Mouse (Mus musculus) neural tube, embryonic 13.5 days (tissue): ENCODE data around the gene Emc3. TPM values are rescaled to one million over a fixed set of nuclear protein-coding genes. Genes with fewer than 3 reads are reported as not detected.

Source experiments
- ATAC-seq: fragments of 200-750 bp; cut with Nextera tagmentation; 2 replicates; pipeline ENCODE4 v1.8.0; 2017; ENCODE audit warnings: low read depth, mild to moderate bottlenecking, moderate TSS enrichment, moderate library complexity
- H3K27ac ChIP-seq: fragments of 300-500 bp; sonication (generic); replicated peaks from 2 replicates; pipeline ENCODE4 v1.5.1; 2015; ENCODE audit warnings: moderate library complexity, mild to moderate bottlenecking, inconsistent platforms
- H3K27me3 ChIP-seq: fragments of 300-500 bp; sonication (generic); 2 replicates; pipeline ENCODE4 v1.6.1; 2015; ENCODE audit warnings: mild to moderate bottlenecking, inconsistent platforms
- H3K36me3 ChIP-seq: fragments of 300-500 bp; sonication (generic); 2 replicates; pipeline ENCODE4 v1.6.1; 2015; ENCODE audit warnings: mild to moderate bottlenecking, inconsistent platforms
- H3K4me1 ChIP-seq: fragments of 300-500 bp; sonication (generic); replicated peaks from 2 replicates; pipeline ENCODE4 v1.6.1; 2015; ENCODE audit warnings: inconsistent platforms
- H3K4me2 ChIP-seq: fragments of 300-500 bp; sonication (generic); 2 replicates; pipeline ENCODE4 v1.6.1; 2015; ENCODE audit warnings: inconsistent platforms, mild to moderate bottlenecking, moderate library complexity
- H3K4me3 ChIP-seq: fragments of 300-500 bp; sonication (generic); 2 replicates; pipeline ENCODE4 v1.5.1; 2015; ENCODE audit warnings: mild to moderate bottlenecking, inconsistent platforms
- H3K9ac ChIP-seq: fragments of 300-500 bp; sonication (generic); 2 replicates; pipeline ENCODE4 v1.6.1; 2015; ENCODE audit warnings: moderate library complexity, mild to moderate bottlenecking, inconsistent platforms
- H3K9me3 ChIP-seq: fragments of 300-500 bp; sonication (generic); 2 replicates; pipeline ENCODE4 v1.6.1; 2016; ENCODE audit warnings: inconsistent platforms
- WGBS: fragments of 180-500 bp; shearing (Covaris S2); methylation state at CpG from one replicate; pipeline ENCODE4 v1.1.7; 2015; 5-methylcytosine and 5-hydroxymethylcytosine counted together
- polyA plus RNA-seq: library from polyadenylated mRNA; unstranded; fragments of >200 nt; fragmentation: Nextera tagmentation; extraction: Ambion mirVana; gene quantifications from 2 replicates; pipeline ENCODE4 v1.2.1, GENCODE M21; 2015

Emc3 gene
- 103 and 108 TPM in 2 replicates for polyA plus RNA-seq

DNA sequence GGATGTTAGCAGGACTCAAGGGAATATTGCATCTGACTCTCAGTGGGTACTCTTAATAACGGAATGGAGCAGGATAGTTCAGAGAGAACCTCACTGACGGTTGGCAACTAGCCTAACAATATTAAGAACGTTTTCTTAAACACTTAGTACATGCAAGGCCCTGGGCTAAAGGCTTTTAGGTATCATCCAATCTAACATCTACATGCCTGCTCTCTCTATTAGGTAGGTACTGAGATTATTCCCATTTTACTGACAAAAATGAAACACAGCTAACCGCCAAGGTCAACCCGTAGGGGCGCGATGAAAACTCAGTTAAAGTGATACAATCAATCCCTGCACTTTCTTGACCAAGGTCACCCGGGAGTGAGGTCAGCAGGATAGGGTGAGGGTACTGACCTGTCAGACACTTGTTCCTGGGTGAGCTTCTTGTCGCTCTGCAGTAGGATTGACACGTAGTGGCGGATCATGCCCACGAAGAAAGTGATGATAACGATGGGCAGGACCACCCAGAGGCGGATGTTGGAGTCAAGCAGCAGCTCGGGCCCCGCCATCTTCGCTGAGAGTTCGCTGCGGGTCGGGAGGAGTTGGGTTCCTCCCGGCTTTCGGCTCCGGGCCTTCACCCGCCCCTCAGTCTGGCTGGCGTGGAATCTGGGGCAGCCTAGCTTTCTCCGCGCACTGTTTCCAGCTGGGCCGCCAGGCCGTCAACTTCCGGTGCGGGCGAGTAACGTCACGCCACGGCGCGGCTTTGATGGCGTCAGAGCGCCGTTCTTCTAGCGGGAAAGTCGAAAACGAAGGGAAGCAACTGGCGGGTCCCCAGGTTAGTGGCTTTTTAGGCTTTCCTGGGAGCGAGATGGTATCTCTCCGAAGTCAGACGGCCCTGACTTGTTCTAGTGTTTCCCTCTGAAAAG lies at the start of gene Emc3, which contains the start of gene Fancd2:
Gene Emc3 (minus strand): TSS at position 721 of the 908 bp plus-strand sequence.
Gene Fancd2 (plus strand): TSS at position 751 of the 908 bp plus-strand sequence.
- Histone ChIP-seq H3K27ac (peak within 1 kb of the TSS; percentile 73), H3K4me2 (peak within 1 kb of the TSS; percentile 82), H3K4me1 (peaks cover 27% of the 10 kb centered on the region), H3K4me3 (peak within 1 kb of the TSS; percentile 89), H3K9ac (peak within 1 kb of the TSS; percentile 91), H3K9me3 (no peaks in the 10 kb centered on the region), H3K36me3 (0 out of 2 replicates have a peak, but pooled peaks cover 8% of the 10 kb centered on the region), H3K27me3 (no peaks in the 10 kb centered on the region)
- peak; percentile 91 for ATAC-seq
- WGBS: under 1% methylated on average over 47 of the region's 47 CpGs

DNA sequence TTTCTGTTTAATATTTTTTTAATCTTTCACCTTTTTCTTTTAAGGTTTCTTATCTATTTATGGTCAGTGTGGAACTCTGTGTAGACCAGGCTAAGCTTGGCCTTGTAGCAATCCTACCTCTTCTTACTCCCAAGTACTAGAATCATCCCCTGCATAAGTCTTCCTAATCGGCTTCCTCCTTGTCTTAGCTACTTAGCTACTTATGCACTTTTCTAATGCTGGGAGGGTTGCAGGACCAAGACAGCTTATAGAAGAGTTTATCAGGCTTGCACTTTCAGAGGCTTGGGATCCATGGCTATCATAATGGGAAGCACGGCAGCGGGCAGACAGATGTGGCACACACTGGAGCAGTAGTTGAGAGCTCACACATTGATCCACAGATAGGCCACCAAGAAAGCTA lies 47.9 kb upstream of the Emc3 start:
- Histone ChIP-seq H3K4me1 (no peaks in the 10 kb centered on the region), H3K27ac (no peak overlapping the region), H3K4me3 (no peak overlapping the region), H3K36me3 (no peaks in the 10 kb centered on the region), H3K4me2 (no peak overlapping the region), H3K9me3 (no peaks in the 10 kb centered on the region), H3K27me3 (no peaks in the 10 kb centered on the region), H3K9ac (no peak overlapping the region)
- 98% methylated on average over 3 of the region's 3 CpGs for WGBS
- no peak for ATAC-seq

DNA sequence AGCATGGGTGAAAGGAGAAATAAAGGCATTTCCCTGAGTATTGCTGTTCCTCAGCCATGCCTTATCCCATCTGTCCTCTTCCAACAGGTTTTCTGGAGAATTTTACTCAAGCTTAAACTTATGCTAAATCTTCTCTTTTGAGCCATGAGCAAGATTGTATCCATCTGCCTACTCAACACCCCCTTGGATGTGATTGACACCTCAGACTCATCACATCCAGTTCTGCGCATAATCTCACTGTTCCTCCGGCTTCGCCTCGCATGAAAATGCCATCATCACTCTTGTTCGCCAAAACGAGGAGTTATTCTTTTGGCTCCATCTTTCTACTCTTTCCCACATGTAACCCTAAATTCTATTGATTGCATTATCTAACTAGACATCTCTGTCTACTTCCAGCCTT lies 44.6 kb upstream of the Emc3 start:
- no peak overlapping the region for H3K4me2 ChIP-seq
- H3K9ac ChIP-seq: no peak overlapping the region
- no peaks in the 10 kb centered on the region for H3K36me3 ChIP-seq
- H3K27ac ChIP-seq: no peak overlapping the region
- no peaks in the 10 kb centered on the region for H3K27me3 ChIP-seq
- no peak for ATAC-seq
- no peaks in the 10 kb centered on the region for H3K9me3 ChIP-seq
- no peak overlapping the region for H3K4me3 ChIP-seq
- H3K4me1 ChIP-seq: no peaks in the 10 kb centered on the region
- 94% methylated on average over 6 of the region's 6 CpGs for WGBS

DNA sequence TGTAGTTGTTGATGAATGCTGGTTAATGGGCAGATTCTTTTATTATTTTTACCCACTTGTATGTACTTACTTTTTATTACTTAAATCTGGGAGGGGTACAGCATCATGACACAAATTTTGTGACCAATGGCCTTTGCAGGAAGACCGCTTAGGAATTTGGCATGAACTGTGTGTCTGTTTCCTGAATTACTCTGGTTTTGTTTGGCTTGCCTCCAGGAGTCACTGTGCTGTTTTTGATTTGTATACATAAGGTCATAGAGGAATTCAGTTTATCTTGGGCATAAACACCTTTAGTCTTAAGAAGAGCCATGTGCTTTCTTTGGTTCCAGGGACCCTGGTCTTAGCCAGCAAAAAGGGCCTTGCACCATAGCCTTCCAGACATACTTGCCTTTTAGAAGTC lies 33.1 kb upstream of the Emc3 start:
- no peaks in the 10 kb centered on the region for H3K27me3 ChIP-seq
- no peaks in the 10 kb centered on the region for H3K36me3 ChIP-seq
- H3K9ac ChIP-seq: no peak overlapping the region
- 94% methylated on average over 1 of the region's 1 CpGs for WGBS
- no peaks in the 10 kb centered on the region for H3K4me1 ChIP-seq
- no peaks in the 10 kb centered on the region for H3K9me3 ChIP-seq
- H3K4me2 ChIP-seq: no peak overlapping the region
- no peak overlapping the region for H3K27ac ChIP-seq
- ATAC-seq: no peak
- no peak overlapping the region for H3K4me3 ChIP-seq

DNA sequence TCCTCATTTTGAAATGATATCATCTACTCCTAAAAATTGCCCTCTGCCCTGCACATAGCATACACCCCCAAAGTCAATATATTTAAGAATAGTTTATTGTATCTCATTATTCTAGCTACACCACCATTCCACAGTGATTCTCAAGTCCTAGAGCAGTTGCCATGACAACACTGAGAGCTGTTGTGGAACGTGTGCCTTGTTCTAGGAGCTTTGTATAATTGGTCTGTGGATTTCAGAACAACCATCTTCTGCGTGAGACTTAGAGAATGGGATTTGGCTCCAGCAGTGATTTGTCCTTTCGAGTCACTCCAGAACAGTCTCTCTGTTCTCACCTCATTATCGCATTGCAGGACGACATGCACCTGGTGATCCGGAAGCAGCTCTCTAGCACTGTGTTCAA lies 28.3 kb upstream of the Emc3 start:
- Histone ChIP-seq H3K27me3 (no peaks in the 10 kb centered on the region), H3K4me1 (no peaks in the 10 kb centered on the region), H3K4me3 (no peak overlapping the region), H3K9ac (no peak overlapping the region), H3K4me2 (no peak overlapping the region), H3K27ac (no peak overlapping the region), H3K36me3 (no peaks in the 10 kb centered on the region), H3K9me3 (no peaks in the 10 kb centered on the region)
- no peak for ATAC-seq
- 65% methylated on average over 6 of the region's 6 CpGs for WGBS

GRCm38 (mm10) chr6:113543906-113544481 lies 12.5 kb upstream of the Emc3 start:
- 93% methylated on average over 9 of the region's 12 CpGs for WGBS
- no peaks in the 10 kb centered on the region for H3K4me1 ChIP-seq
- no peaks in the 10 kb centered on the region for H3K27me3 ChIP-seq
- H3K9me3 ChIP-seq: no peaks in the 10 kb centered on the region
- no peak overlapping the region for H3K4me2 ChIP-seq
- H3K9ac ChIP-seq: no peak overlapping the region
- no peak overlapping the region for H3K4me3 ChIP-seq
- ATAC-seq: no peak
- no peaks in the 10 kb centered on the region for H3K36me3 ChIP-seq
- no peak overlapping the region for H3K27ac ChIP-seq

- Histone ChIP-seq H3K4me2 (no peak overlapping the region), H3K4me3 (no peak overlapping the region), H3K9me3 (no peaks in the 10 kb centered on the region), H3K27ac (no peak overlapping the region), H3K27me3 (no peaks in the 10 kb centered on the region), H3K4me1 (no peaks in the 10 kb centered on the region), H3K36me3 (no peaks in the 10 kb centered on the region), H3K9ac (no peak overlapping the region)
- no peak for ATAC-seq
- WGBS: 88% methylated on average over 6 of the region's 6 CpGs
Measured at GRCm38 (mm10) chr6:113541610-113542009, 10.2 kb upstream of the Emc3 start.

GRCm38 (mm10) chr6:113534886-113535285 lies 3.4 kb upstream of the Emc3 start:
- no peak overlapping the region for H3K27ac ChIP-seq
- no peak overlapping the region for H3K9ac ChIP-seq
- no peak for ATAC-seq
- 0 out of 2 replicates have a peak, but pooled peaks cover under 1% of the 10 kb centered on the region for H3K36me3 ChIP-seq
- no peaks in the 10 kb centered on the region for H3K27me3 ChIP-seq
- WGBS: 88% methylated on average over 7 of the region's 7 CpGs
- H3K4me1 ChIP-seq: peaks cover 17% of the 10 kb centered on the region
- H3K9me3 ChIP-seq: no peaks in the 10 kb centered on the region
- H3K4me3 ChIP-seq: no peak overlapping the region
- H3K4me2 ChIP-seq: no peak overlapping the region

DNA sequence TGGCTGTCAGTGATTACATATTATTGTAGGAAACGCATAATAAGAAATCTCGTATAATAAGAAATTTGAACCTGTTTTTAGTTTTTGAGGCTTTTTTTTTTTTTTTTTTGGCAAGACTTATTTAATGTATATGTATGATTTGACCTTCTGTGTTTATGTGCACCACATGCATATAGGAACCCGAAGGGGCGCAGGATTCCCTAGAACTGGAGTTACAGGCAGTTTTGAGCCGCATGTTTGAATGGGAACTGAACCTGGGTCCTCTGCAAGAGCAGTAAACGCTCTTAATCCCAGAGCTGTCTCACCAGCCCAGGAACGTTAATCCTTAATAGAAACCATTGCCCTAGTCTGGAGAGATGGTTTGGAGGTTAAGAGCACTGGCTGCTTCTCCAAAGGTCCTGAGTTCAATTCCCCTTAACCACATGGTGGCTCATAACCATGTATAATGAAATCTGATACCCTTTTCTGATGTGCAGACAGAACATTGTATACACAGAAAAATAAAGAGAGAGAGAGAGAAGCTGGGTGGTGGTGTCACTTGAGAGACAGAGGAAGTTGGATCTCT lies 470 bp upstream of the Emc3 start:
- ATAC-seq: no peak
- 7% methylated on average over 7 of the region's 7 CpGs for WGBS
- Histone ChIP-seq H3K27me3 (no peaks in the 10 kb centered on the region), H3K4me1 (peaks cover 27% of the 10 kb centered on the region), H3K9ac (peak overlapping the region; percentile 91), H3K27ac (no peak overlapping the region), H3K4me3 (peak overlapping the region; percentile 89), H3K36me3 (0 out of 2 replicates have a peak, but pooled peaks cover 8% of the 10 kb centered on the region), H3K9me3 (no peaks in the 10 kb centered on the region), H3K4me2 (peak overlapping the region; percentile 82)

DNA sequence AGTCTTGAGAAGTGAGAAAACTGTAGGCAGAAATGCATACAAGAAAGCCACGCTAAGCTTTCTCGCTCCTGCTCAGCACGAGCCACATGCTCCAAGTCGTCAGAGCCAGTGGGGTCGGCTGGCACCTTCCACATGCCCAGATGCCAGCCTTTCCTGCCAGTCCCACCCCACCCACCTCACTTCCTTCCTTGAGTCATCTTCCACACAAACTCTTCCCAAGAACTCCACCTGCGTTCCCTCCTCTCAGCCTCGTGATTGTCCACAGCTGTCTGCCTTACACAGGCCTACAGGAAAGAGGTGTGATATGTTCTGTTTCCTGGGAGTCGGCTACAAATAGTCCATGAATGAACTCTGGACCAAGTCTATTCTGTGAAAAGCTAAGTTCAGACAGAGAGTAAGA lies 8.0 kb downstream of the Emc3 start:
- no peak for ATAC-seq
- no peak overlapping the region; the same call in 1 of the 2 replicates for H3K9ac ChIP-seq
- no peaks in the 10 kb centered on the region for H3K9me3 ChIP-seq
- no peak overlapping the region for H3K27ac ChIP-seq
- no peak overlapping the region for H3K4me3 ChIP-seq
- no peaks in the 10 kb centered on the region for H3K27me3 ChIP-seq
- no peak overlapping the region for H3K4me2 ChIP-seq
- 92% methylated on average over 8 of the region's 8 CpGs for WGBS
- peaks cover 53% of the 10 kb centered on the region for H3K36me3 ChIP-seq
- H3K4me1 ChIP-seq: no peaks in the 10 kb centered on the region

DNA sequence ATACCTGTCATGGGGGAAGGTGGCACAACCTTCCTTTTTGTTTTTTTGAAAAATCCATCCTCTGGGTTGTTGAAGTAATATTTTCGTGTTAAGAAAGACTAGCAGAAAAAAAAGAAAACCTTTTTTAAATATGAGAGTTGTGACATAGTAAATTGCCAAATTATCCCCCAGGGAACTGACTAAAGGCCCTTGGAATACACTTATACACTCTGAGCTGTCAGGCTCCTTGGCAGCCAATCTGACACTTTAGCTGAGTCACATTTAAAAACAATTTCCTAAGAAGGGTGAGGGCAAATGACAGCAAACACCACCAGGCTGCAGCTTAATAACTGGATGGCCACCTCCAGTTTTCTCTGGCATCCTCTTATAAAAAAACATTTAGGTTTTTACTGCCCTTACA lies 9.1 kb downstream of the Emc3 start:
- Histone ChIP-seq H3K27ac (no peak overlapping the region), H3K9ac (no peak overlapping the region), H3K4me3 (no peak overlapping the region), H3K27me3 (no peaks in the 10 kb centered on the region), H3K9me3 (no peaks in the 10 kb centered on the region), H3K4me1 (no peaks in the 10 kb centered on the region), H3K36me3 (peaks cover 60% of the 10 kb centered on the region), H3K4me2 (no peak overlapping the region)
- WGBS: 85% methylated on average over 1 of the region's 1 CpGs
- ATAC-seq: no peak

DNA sequence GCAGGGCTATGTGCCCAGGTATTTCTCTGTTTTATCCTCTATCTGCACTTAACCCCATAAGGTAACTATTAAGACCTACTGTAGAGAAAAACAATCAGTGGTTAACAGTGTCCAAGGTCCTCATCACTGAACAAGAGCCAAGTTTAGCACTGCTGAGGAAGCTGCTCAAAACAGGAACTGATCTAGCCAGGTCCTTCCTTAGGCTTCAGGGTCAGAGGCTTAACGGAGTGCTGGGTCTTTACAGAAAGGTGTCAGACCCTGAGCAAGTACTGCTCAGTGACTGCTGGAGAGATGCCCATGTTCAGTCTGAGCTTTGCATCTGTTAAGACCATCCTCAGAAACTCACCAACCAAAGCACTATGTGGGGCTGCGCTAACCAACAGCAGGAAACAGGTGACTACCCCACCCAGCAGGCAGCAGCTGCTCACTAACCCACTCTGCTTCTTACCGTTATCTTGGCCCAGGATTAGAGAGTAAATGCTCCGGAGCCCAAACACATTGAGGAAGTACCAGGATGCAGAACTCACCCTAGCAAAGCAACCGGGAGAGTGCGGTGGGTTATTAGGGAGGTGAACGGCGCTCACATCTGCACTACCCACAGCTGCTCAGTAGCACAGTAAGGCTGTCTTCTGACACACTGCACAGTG lies 13.9 kb downstream of the Emc3 start:
- H3K4me2 ChIP-seq: no peak overlapping the region
- H3K36me3 ChIP-seq: peaks cover 99% of the 10 kb centered on the region
- H3K4me1 ChIP-seq: no peaks in the 10 kb centered on the region
- no peak for ATAC-seq
- H3K9ac ChIP-seq: no peak overlapping the region
- no peak overlapping the region for H3K27ac ChIP-seq
- 92% methylated on average over 8 of the region's 8 CpGs for WGBS
- H3K9me3 ChIP-seq: no peaks in the 10 kb centered on the region
- H3K4me3 ChIP-seq: no peak overlapping the region
- H3K27me3 ChIP-seq: no peaks in the 10 kb centered on the region
